Mouse (Mus musculus) heart, postnatal 0 days (tissue): Measurements from ENCODE around the gene Usp49. TPM values are rescaled to one million over a fixed set of nuclear protein-coding genes. Genes with fewer than 3 reads are reported as not detected.
A peak's percentile ranks its signal among the peaks of the same experiment; 100 is the strongest.

Source experiments
- ATAC-seq: fragments of 200-750 bp; cut with Nextera tagmentation; 2 replicates; pipeline ENCODE4 v1.8.0; 2017; ENCODE audit warnings: low read depth, moderate number of reproducible peaks, moderate library complexity; ENCODE audit not compliant: insufficient read depth
- DNase-seq: peaks from one replicate; pipeline ENCODE4 v3.0.0-alpha.2; 2016; ENCODE audit warnings: low spot score
- H3K27ac ChIP-seq: fragments of 300-500 bp; sonication (generic); 2 replicates; pipeline ENCODE4 v1.5.1; 2014; ENCODE audit warnings: low read depth, mild to moderate bottlenecking
- H3K27me3 ChIP-seq: fragments of 300-500 bp; sonication (generic); 2 replicates; pipeline ENCODE4 v1.6.1; 2014; ENCODE audit warnings: low read length, mixed read lengths; ENCODE audit not compliant: control insufficient read depth, insufficient read depth
- H3K36me3 ChIP-seq: fragments of 300-500 bp; sonication (generic); replicated peaks from 2 replicates; pipeline ENCODE4 v1.6.1; 2014; ENCODE audit warnings: low read length, mixed read lengths; ENCODE audit not compliant: control insufficient read depth, insufficient read depth
- H3K4me1 ChIP-seq: fragments of 300-500 bp; sonication (generic); 2 replicates; pipeline ENCODE4 v1.6.1; 2014; ENCODE audit warnings: antibody characterized with exemption; ENCODE audit not compliant: control insufficient read depth, insufficient read depth
- H3K4me2 ChIP-seq: fragments of 300-500 bp; sonication (generic); 2 replicates; pipeline ENCODE4 v1.6.1; 2014; ENCODE audit warnings: low read depth, mild to moderate bottlenecking, low read length, moderate library complexity
- H3K4me3 ChIP-seq: fragments of 300-500 bp; sonication (generic); 2 replicates; pipeline ENCODE4 v1.5.1; 2014; ENCODE audit warnings: low read depth, low read length
- H3K9ac ChIP-seq: fragments of 300-500 bp; sonication (generic); replicated peaks from 2 replicates; pipeline ENCODE4 v1.6.1; 2014; ENCODE audit warnings: low read depth, low read length, mixed read lengths
- H3K9me3 ChIP-seq: fragments of 300-500 bp; sonication (generic); replicated peaks from 2 replicates; pipeline ENCODE4 v1.6.1; 2016; ENCODE audit warnings: low read length; ENCODE audit not compliant: control insufficient read depth
- CTCF ChIP-seq: IDR thresholded peaks from 2 replicates; pipeline ENCODE4 v1.5.1; 2016; ENCODE audit warnings: antibody characterized with exemption, control low read depth, low read depth
- EP300 ChIP-seq: IDR thresholded peaks from 2 replicates; pipeline ENCODE4 v1.6.1; 2016; ENCODE audit warnings: antibody characterized with exemption, low read depth
- WGBS: fragments of 180-500 bp; shearing (Covaris S2); extraction: QIAGEN DNeasy Blood & Tissue Kit; methylation state at CpG from one replicate; pipeline ENCODE4 v1.1.7; 2014; 5-methylcytosine and 5-hydroxymethylcytosine counted together
- polyA plus RNA-seq: library from polyadenylated mRNA; unstranded; fragments of >200 nt; fragmentation: Nextera tagmentation; extraction: Ambion mirVana; gene quantifications from 2 replicates; pipeline ENCODE4 v1.2.1, GENCODE M21; 2015
- total RNA-seq: library from RNA; depleted of rRNA; stranded (reverse); fragments of >200 nt; gene quantifications from 2 replicates; pipeline ENCODE4 v1.2.3, GENCODE M21; 2014; ENCODE audit warnings: low replicate concordance

Gene Usp49
- total and polyA plus RNA-seq, 2 experiments from 2014 or later: 1.4 to 3.5 TPM

DNA sequence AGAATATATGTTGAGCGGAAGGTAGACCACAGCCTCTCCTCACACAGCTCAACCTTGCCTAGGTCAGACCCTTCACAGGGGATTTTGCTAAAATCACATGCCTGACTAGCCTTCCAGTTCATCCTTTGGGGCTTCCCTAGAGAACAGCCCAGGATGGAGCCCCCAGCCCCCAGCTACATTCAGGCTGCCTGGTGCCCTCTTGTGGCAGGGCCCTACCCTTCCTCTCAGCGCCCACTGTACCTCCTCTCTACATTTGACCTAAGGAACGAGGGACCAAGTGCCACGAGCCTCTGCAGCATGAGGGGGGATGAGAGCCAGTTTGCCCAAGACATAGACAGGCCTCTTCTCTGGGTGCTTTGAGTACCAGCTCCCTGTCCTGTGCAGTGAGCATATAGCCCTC, 74.2 kb downstream of the Usp49 start:
- Histone ChIP-seq H3K4me1 (no peaks in the 10 kb centered on the region), H3K27ac (no peak overlapping the region), H3K36me3 (peaks cover 19% of the 10 kb centered on the region; the same call in 1 of the 2 replicates), H3K27me3 (no peaks in the 10 kb centered on the region), H3K4me3 (no peak overlapping the region), H3K9me3 (no peaks in the 10 kb centered on the region), H3K4me2 (no peak overlapping the region), H3K9ac (no peak overlapping the region)
- no peak for TF ChIP-seq CTCF
- TF ChIP-seq EP300: no peak
- 78% methylated on average over 4 of the region's 4 CpGs for WGBS
- DNase-seq (no peak), ATAC-seq (no peak)

DNA sequence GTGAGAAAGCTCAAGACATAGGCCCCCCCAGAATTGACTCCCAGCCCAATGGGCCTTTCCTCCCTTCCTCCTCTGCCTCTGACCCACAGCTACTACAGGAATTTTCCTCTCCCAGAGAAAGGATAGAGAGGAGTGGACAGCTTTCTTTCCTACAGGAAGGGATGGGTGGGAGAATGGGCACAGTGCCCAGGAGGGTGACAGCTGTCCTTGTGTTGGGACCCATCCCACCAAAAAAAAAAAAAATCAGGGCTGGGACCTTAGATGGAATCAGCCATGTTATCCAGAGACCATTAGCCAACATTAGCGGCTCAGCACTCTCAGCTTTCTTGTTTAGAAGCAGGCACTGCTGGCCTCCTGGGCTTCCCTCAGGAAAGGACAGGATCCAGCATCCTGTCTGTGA, 75.7 kb downstream of the Usp49 start:
- no peak overlapping the region for H3K4me2 ChIP-seq
- ATAC-seq (0 out of 2 replicates have a peak, but pooled peaks have one; percentile 15), DNase-seq (peak; percentile 27)
- H3K9me3 ChIP-seq: no peaks in the 10 kb centered on the region
- H3K36me3 ChIP-seq: peaks cover 19% of the 10 kb centered on the region; the same call in 1 of the 2 replicates
- TF ChIP-seq EP300: no peak
- TF ChIP-seq CTCF: no peak
- H3K27me3 ChIP-seq: no peaks in the 10 kb centered on the region
- H3K4me3 ChIP-seq: no peak overlapping the region
- 60% methylated on average over 1 of the region's 1 CpGs for WGBS
- H3K4me1 ChIP-seq: no peaks in the 10 kb centered on the region
- no peak overlapping the region for H3K27ac ChIP-seq
- no peak overlapping the region for H3K9ac ChIP-seq

DNA sequence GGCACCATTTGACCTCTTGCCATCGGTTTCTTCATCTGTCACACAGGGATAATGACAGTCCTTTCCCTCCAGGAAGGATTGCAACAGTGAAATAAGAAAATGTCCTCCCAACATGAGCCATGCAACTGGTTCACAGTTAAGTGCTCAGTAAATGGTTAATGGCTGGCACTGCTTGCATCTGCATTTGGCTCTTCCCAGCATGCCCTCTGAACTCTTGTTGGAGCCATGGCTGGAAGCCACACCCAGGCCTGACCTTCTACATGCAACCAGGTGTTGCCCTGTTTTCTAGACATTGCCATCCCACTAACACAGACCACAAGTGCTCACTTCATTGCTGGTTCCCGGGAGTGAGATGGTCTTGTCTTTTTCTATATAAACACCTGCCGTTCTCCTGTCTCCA, 77.5 kb downstream of the Usp49 start:
- no peaks in the 10 kb centered on the region for H3K9me3 ChIP-seq
- H3K4me1 ChIP-seq: no peaks in the 10 kb centered on the region
- H3K4me2 ChIP-seq: no peak overlapping the region
- no peak overlapping the region for H3K4me3 ChIP-seq
- 78% methylated on average over 3 of the region's 3 CpGs for WGBS
- no peak overlapping the region for H3K9ac ChIP-seq
- ATAC-seq (no peak), DNase-seq (no peak)
- H3K27me3 ChIP-seq: no peaks in the 10 kb centered on the region
- H3K36me3 ChIP-seq: peaks cover 7% of the 10 kb centered on the region; the same call in 1 of the 2 replicates
- H3K27ac ChIP-seq: no peak overlapping the region
- TF ChIP-seq EP300 (no peak), CTCF (no peak)

DNA sequence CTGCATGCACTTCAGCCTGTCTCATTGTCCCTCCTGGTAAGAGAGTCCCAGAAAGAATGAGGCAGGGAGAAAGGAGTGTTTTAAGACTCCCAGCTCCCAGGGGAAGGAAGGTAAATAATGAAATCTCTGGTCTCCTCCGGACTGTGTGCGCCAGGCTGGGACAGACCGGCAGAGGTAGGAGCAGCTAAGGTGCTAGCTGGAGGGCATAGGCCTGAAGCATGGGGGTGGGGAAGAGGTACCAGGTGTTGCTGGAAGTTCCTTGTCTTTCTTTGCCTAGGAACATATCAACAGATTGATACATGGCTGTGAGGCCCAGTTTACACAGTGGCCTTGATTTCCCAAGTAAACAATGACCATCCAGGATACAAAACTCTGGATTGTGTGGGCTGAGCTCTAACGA, 78.5 kb downstream of the Usp49 start:
- Histone ChIP-seq H3K36me3 (no peaks in the 10 kb centered on the region; the same call in 1 of the 2 replicates), H3K4me2 (no peak overlapping the region), H3K27ac (no peak overlapping the region), H3K9me3 (no peaks in the 10 kb centered on the region), H3K9ac (no peak overlapping the region), H3K4me1 (no peaks in the 10 kb centered on the region), H3K27me3 (no peaks in the 10 kb centered on the region), H3K4me3 (no peak overlapping the region)
- ATAC-seq: no peak
- no peak for DNase-seq
- 66% methylated on average over 4 of the region's 4 CpGs for WGBS
- no peak for TF ChIP-seq EP300
- no peak for TF ChIP-seq CTCF

DNA sequence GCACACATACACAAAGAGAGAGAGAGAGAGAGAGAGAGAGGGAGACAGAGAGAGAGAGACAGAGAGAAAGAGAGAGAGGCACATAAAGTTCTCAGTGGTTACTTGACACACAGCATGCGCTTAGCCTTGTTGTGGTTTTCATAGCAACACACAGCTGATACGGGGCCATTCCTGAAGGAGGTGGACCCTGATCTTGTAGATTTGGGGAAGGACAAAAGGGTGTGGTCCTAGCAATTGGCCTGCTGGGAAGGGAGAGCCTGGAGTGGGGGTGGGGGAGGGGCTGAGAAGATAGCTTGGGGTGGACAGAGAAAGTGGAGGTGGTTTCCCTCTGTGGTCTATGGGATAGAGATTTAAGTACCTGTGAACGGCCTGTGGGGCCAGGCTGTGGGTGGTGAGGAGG, 79.5 kb downstream of the Usp49 start:
- H3K9ac ChIP-seq: no peak overlapping the region
- ATAC-seq (no peak), DNase-seq (no peak)
- no peaks in the 10 kb centered on the region for H3K36me3 ChIP-seq
- WGBS: 69% methylated on average over 3 of the region's 3 CpGs
- H3K4me3 ChIP-seq: no peak overlapping the region
- no peaks in the 10 kb centered on the region for H3K4me1 ChIP-seq
- TF ChIP-seq CTCF (no peak), EP300 (no peak)
- no peaks in the 10 kb centered on the region for H3K9me3 ChIP-seq
- H3K27me3 ChIP-seq: no peaks in the 10 kb centered on the region
- no peak overlapping the region for H3K27ac ChIP-seq
- no peak overlapping the region for H3K4me2 ChIP-seq

DNA sequence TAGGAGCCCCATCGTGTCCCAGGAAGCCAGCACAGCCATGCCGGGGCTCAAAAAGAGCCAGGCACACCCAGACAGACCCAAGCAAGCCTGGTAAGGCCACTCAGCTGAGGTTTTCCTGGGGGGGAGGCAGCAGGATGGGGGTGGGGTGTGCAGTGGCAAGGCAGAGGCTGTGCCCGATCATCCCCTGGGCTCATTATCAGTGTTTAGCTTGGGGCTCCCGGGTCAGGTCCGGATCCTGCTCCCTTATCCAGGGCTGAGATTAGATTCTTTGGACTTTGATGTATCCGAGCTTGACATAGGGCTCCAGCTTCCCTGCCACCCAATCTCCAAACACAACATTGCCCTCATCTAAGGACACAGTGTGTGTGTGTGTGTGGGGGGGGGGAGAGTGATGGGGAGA, 81.4 kb downstream of the Usp49 start:
- ATAC-seq (no peak), DNase-seq (no peak)
- H3K4me3 ChIP-seq: no peak overlapping the region
- no peaks in the 10 kb centered on the region for H3K36me3 ChIP-seq
- no peak overlapping the region for H3K4me2 ChIP-seq
- no peak overlapping the region for H3K9ac ChIP-seq
- WGBS: 19% methylated on average over 6 of the region's 6 CpGs
- no peak overlapping the region for H3K27ac ChIP-seq
- H3K27me3 ChIP-seq: no peaks in the 10 kb centered on the region
- no peaks in the 10 kb centered on the region for H3K4me1 ChIP-seq
- TF ChIP-seq CTCF: no peak
- H3K9me3 ChIP-seq: no peaks in the 10 kb centered on the region
